Mouse (Mus musculus) liver, adult 2 months (tissue): Measurements from ENCODE around the gene Tmem108.

Experiments used
- CTCF ChIP-seq: fragments of 200-500 bp; IDR thresholded peaks from 2 replicates; pipeline ENCODE4 v1.5.1; 2011; ENCODE audit warnings: low read depth, low read length, control low read depth
- POLR2A ChIP-seq: fragments of 200-500 bp; IDR thresholded peaks from 2 replicates; pipeline ENCODE4 v1.6.1; 2011; ENCODE audit warnings: low read length, control low read depth; ENCODE audit not compliant: insufficient read depth; ENCODE audit errors: extremely low read depth

- no peak for TF ChIP-seq CTCF
- no peak for TF ChIP-seq POLR2A
These were observed 137.9 kb downstream of the Tmem108 start for GRCm38 (mm10) chr9:103623560-103624316.
